Mouse (Mus musculus) urinary bladder, postnatal 4 days (tissue): ENCODE measurements at regions not wholly inside any gene's neighbourhood (a gene's known extent, or its start where the extent isn't known, plus 50 kb on each side); places are given as distances from the start of the nearest gene placed in this dataset.
A peak's percentile ranks its signal among the peaks of the same experiment; 100 is the strongest.

Experiments
- DNase-seq, 2 experiments: peaks; one replicate each; pipeline ENCODE4 v3.0.0; 2021 to 2022; ENCODE audit warnings: low spot score in 2 of 2

GRCm38 (mm10) chr16:25042669-25043440 lies 243.8 kb upstream of the Tprg start:
- no peak for DNase-seq

DNA sequence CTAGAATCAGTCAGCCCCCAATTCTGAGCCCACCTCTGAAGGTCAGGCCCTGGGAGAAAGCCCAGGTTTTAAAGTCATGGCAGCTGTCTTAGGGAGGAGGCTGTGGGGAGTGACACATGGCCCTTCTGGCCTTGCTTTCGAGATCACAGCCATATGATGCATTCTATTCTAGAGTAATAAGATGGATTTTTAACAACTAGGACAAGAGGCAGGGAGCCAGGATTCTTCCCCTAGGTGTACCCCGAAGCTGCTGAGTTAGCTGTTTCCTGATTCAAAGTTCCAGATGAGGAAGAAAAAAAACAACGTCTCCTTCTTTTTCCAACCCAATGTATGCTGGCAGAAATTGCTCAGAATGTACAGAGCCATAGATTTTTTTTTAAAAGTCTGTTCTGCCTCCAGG lies 242.0 kb upstream of the Tprg start:
- no peak for DNase-seq

DNA sequence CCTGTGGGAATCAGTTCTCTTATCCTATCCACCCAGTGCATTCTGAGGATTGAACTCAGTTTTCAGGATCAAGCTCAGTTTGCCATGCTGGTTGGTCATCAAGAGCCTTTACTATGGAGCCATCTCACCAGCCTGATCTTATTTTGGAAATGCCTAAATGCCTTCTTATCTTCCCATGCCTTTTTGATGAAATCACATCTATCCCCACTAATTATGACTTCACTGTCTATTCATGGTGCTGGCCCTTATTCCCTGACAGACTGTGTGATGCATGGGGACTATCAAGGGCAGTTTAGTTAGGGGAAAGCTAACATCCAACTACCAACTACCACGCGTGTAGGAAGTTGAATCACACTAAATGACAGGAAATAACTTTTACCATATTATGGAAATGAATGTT lies 238.9 kb upstream of the Tprg start:
- no peak for DNase-seq

DNA sequence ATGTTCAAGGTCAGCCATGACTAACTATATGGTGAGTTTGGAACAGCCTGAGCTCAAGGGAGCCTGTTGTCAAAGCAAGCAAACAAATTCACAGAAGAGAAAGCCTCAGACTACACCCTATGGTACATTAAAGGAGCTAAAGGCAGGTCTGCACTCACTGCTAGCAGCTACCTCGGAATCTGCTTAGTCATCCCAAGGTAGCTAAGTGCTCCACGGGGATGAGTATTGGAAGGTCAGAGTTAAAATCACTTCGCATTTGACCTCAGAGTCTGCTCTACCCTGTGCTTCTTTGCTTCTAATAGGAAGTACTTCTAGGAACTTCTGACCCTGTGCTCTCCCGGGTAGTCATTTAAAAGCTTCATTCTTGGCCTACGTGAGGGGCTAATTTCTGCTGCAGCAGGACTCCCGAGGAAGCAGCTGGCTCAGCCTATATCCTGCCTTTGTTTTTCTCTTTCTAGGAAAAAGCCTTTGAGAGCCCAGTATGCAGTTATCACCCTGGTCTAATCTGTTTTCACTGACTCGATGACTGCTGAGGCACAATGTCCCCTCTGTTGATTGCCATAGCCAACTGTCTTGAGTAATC lies 236.6 kb upstream of the Tprg start:
- DNase-seq: no peak

DNA sequence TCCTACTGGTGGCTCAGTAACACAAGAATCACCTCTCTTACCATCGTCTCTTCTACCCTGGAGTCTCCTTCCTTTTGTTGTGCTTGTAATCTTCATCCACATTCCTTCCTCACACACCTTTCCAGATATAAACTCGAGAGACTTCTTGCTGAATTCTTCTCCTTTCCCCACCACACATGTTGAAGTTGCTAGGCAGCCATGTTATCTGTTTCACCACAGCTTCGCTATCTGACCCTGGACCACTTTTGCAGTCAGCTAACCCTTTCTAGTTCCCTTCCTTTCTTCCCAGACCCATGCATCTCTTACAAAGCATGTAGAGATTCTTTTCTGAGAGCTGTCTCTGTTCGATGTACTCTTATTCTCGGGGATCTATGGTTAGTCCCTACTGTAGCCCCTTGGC lies 235.6 kb upstream of the Tprg start:
- no peak for DNase-seq

DNA sequence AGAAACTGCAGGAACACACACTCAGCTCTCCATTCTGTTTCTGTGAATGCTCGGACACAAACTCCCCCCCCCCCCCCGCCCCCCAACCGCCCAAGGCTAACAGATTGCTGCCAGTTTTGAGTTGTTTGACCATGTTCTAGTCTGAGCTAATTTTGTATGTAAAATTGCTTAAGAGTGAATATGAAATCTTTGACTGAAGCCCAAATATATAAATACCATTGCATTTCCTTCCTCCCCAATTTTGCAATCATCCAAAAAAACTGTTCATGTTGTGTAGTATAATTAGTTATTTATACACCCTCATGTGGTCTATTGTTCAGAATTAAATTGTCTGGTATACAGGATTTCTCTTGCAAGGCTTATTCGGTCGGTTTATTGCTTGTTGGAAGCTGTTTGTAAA lies 234.2 kb upstream of the Tprg start:
- DNase-seq: no peak

- DNase-seq: no peak
Measured at GRCm38 (mm10) chr16:25052917-25053343, 233.7 kb upstream of the Tprg start.

DNA sequence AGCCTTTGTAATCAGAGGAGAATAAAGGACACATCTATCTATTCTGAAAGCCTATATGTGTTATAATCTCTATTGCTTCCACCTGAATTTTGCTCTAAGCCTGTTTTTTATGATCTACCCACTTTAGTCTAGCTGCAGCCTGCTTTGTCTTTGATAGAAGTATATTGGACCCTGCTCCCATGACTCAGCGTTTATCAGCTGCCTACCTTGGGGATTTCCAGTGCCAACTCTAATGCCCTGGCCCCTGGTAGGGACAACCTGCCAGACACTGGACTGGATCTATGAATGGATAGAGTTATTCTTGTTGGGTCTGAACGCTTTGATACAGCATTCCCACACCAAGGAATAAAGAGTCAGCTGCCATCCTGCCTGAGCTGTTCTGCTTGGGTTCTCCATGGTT lies 232.3 kb upstream of the Tprg start:
- no peak for DNase-seq

DNA sequence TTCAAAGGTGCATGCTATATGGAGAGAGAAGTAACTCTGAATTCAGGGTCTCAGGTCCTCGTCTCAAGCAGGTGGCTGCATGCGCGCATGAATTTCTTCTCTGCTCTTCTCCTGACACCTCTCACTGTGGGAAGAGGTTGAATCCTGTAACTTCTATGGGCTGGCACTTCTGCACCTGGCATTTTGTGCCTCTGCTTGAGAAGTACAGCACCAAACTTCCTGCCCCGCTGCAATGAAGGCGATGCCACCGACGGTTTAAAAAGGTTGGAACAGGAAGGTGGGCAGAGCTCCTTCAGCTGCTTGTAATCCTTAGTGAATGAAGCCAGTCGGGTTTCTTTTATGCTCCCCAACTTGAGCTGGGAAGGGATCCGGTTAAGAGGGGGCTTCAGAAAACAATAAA lies 231.2 kb upstream of the Tprg start:
- DNase-seq: no peak

DNA sequence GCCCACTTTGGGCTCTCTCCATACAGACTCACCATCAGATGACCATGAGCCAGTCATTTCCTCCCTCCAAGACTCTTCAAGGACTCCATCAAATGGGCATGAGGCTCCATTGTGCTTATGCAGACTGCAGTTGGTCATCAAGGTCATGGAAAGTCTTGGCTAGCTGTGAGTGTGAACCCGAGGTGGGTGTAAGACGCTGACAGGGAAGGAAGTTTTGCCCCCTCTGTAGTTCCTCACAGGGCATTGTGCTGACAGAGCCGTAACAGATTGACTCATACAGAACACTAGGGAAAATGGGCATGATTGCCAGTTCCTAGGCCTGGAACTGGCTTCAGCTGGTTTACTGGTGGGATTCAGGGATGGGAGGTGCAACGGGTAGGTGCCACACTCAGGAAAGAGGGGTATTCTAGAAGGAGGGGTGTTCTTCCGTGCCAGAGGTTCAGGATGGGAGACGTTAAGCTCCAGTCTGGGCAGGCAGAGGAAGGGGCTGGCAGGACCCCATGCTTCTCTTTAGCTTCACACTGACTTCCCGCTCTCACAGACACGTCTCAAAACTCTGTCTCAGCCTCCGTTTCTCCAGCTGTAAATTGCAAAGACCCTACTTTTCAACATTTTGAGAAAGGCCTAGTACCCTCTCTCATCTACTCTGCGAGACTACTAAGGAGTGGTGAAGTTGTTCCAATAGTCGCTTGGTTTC lies 228.4 kb upstream of the Tprg start:
- DNase-seq: no peak

GRCm38 (mm10) chr16:25058812-25059501 lies 227.7 kb upstream of the Tprg start:
- DNase-seq: peak; percentile 95

GRCm38 (mm10) chr16:25059504-25059992 lies 227.1 kb upstream of the Tprg start:
- no peak for DNase-seq

GRCm38 (mm10) chr16:25060266-25060665 lies 226.4 kb upstream of the Tprg start:
- no peak for DNase-seq

- no peak for DNase-seq
Measured at GRCm38 (mm10) chr16:25061631-25062030, 225.0 kb upstream of the Tprg start.

DNA sequence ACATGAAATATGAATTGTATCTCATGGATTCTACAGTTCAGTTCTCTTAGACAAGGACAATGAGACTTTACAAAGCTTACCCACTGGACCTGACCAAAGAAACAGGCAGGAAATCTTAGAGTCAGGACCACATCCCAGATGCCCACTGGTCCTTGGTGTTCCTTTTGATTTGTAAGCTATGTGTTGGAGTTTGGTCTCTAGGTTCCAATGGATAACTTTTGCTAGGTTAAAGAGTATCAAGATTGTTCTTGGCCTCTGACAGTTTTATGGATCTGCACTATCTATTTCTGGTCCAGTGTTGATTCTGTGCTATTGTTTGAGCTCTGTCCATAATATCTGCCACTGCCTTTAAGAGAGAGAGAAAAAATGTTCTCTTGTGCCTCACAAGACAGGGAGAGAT lies 222.6 kb upstream of the Tprg start:
- DNase-seq: no peak

DNA sequence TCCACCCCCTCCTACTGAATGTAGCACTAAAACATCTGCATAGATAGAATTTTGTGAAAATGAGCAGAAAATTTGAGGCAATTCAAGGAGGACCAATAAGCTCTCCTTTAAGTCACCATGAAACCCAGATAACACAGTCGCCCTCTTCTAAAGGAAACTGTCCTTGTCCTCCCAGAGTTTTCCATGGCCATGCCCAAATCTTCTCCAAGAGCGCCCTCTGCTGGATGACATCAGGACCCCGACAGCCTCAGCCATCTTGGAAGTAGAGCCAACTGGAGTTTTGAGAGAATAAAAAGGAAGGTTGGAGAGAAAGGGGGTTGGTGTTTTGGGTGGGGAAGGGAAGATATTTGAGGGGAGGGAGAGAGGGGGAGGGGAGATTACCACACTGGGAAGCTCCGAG lies 222.1 kb upstream of the Tprg start:
- peak; percentile 76 to 90 for DNase-seq

DNA sequence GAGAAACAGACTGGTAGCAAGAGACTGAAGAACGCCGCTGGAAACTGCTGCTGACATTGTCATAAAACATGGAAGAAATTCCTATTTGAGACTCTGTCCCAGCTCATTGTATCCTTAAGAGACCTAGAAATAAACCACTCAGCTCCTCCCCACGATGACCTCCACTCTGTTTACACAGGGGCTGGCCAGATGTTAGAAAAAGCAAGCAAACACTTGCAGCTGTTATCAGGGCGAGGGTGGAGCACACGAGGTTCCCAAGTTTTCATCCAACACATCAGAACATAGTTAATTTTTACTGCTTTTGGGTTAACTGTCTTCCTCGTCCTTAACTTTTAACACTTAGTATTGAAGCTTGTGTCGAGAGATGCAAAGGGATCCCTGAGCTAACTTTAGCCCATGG lies 219.8 kb upstream of the Tprg start:
- DNase-seq: no peak

DNA sequence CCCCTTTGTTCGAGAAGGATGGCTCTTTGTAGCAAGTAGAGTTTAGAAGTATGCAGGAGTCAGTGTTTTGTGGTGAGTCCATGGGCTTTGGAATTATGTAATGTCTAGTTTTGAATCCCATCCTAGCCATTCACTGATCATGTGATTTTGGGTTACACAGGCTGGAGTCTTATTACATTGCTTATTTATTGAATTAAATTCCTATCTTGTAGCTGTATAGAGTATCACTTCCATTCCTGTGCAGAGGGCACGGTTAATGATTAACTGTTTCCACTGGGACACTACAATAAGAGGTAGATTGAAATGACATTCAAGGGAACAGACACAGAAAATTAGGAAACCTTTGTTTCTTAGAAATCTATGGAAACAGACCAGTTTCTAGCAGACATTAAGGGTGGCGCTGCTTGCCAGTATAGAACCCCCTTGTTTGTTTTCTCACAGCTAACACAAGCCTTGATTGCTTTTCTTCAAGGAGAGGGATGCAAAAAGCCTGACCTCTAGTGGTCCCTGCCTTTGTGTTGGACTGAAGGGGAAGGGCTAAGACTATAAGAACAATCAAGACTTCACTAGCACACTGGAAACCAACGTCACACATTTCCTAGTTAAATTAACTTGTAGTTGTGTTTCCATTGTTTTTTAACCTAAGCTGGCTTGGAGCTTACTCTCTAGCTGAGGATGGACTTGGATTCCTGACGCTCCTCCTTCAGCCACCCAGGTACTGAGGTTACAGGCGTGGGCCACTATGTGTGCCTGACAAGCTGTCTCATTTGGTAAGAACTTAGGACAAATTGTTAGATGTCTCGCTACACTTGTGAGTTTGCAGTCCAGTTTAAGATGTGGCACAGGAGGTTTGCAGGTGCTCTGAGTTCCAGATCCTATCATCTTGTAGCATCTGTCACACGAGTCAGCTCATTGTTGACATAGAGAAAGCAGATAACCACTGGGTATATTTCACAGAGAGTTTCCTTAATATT lies 219.1 kb upstream of the Tprg start:
- DNase-seq: no peak

- no peak for DNase-seq
Measured at GRCm38 (mm10) chr16:25080811-25081210, 205.8 kb upstream of the Tprg start.

GRCm38 (mm10) chr16:25083729-25084128 lies 202.9 kb upstream of the Tprg start:
- no peak for DNase-seq
